Mouse (Mus musculus): ENCODE data around the gene Lrrc4. TPM values are rescaled to one million over a fixed set of nuclear protein-coding genes. Genes with fewer than 3 reads are reported as not detected.
A peak's percentile ranks its signal among the peaks of the same experiment; 100 is the strongest.

Gene Lrrc4
- polyA plus RNA-seq, 1 experiment from 2014 or later = 4.7 TPM

GRCm38 (mm10) chr6:28803678-28804279 is 27.8 kb downstream of the Lrrc4 start:
- Histone ChIP-seq H3K9ac (ENCODE audit: low read depth, low read length) (no peak overlapping the region), H3K4me3 (ENCODE audit: low read depth, low read length) (no peak overlapping the region), H3K27ac (ENCODE audit: low read depth, low read length) (no peak overlapping the region), H3K27me3 (ENCODE audit: control insufficient read depth, insufficient read depth, low read length) (no peaks in the 10 kb centered on the region), H3K9me3 (ENCODE audit: control insufficient read depth, low read length) (no peaks in the 10 kb centered on the region), H3K36me3 (ENCODE audit: control insufficient read depth, insufficient read depth, low read length) (no peaks in the 10 kb centered on the region), H3K4me1 (replicated peaks; ENCODE audit: control insufficient read depth, insufficient read depth, low read length) (no peaks in the 10 kb centered on the region), H3K4me2 (replicated peaks; ENCODE audit: low read depth, low read length) (no peak overlapping the region)
- ATAC-seq (ENCODE audit: low FRiP score) (no peak), DNase-seq (ENCODE audit: low spot score) (no peak)
- WGBS = 91% methylated on average over 6 of the region's 6 CpGs

DNA sequence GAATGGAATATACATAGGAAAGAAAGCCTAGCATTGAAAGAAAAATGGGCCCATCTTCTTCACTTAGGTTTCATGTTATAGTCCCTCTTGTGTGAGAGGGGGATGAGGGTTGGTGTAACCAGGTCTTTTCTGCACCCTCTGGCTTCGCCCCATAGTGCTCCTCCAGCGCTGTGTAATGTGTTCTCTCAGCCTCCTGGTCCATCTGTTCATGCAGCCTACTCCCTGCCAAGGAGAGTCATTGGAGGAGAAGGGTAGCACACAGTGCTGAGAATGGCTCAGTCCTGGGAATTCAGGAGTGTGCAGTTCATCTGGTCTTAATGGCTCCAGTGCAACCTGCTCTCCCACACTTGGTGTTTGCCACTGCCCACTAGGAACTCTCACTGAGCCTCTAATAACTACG is 30.6 kb downstream of the Lrrc4 start:
- ATAC-seq (ENCODE audit: low FRiP score) = no peak
- 92% methylated on average over 3 of the region's 3 CpGs for WGBS
- Histone ChIP-seq H3K9me3 (ENCODE audit: control insufficient read depth, low read length) (no peaks in the 10 kb centered on the region), H3K4me3 (ENCODE audit: low read depth, low read length) (no peak overlapping the region), H3K4me1 (replicated peaks; ENCODE audit: control insufficient read depth, insufficient read depth, low read length) (no peaks in the 10 kb centered on the region), H3K36me3 (ENCODE audit: control insufficient read depth, insufficient read depth, low read length) (no peaks in the 10 kb centered on the region), H3K27ac (ENCODE audit: low read depth, low read length) (no peak overlapping the region), H3K27me3 (ENCODE audit: control insufficient read depth, insufficient read depth, low read length) (no peaks in the 10 kb centered on the region), H3K4me2 (replicated peaks; ENCODE audit: low read depth, low read length) (no peak overlapping the region), H3K9ac (ENCODE audit: low read depth, low read length) (no peak overlapping the region)
- no peak for DNase-seq (ENCODE audit: low spot score)

- ATAC-seq (ENCODE audit: low FRiP score) = no peak
- WGBS = 98% methylated on average over 2 of the region's 2 CpGs
Observed at GRCm38 (mm10) chr6:28799818-28800217, 31.7 kb downstream of the Lrrc4 start.

DNA sequence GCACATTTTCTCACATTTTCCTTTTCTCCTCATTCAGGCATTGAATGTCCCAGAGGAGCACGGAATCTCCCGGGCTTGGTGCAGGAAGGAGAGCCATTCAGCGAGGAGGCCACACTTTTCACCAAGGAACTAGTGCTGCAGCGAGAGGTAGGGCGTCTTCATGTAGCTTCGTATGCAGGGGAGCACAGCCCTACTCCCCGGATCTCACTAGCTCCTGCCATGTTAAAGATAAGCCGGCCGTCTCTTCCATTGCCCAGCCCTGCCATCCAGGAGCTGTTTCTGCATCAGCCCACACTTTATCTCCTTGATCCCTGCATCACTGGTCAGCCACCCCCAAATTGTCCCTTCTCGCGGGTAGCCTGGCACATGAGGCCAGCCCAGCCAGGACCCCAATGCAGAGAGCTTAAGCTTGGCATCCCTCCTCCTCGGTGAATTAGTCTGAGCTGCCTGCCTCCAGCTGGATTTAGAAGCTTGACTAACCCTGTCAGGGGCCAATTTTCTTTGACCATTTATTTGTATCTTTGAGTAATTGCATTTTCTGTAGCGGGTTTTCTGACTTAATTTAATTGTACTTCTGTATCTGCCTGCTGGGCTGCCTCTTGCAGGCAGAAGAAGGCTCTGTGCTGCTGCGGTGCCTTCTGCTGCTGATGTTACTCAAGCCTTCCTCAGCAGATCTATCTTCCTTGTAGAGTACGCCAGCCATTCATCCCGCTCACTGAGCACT is 35.6 kb downstream of the Lrrc4 start:
- Histone ChIP-seq H3K4me2 (replicated peaks; ENCODE audit: low read depth, low read length) (no peak overlapping the region), H3K36me3 (ENCODE audit: control insufficient read depth, insufficient read depth, low read length) (no peaks in the 10 kb centered on the region), H3K27ac (ENCODE audit: low read depth, low read length) (no peak overlapping the region), H3K9me3 (ENCODE audit: control insufficient read depth, low read length) (no peaks in the 10 kb centered on the region), H3K4me3 (ENCODE audit: low read depth, low read length) (no peak overlapping the region), H3K4me1 (replicated peaks; ENCODE audit: control insufficient read depth, insufficient read depth, low read length) (no peaks in the 10 kb centered on the region; the same call in 1 of the 2 replicates), H3K9ac (ENCODE audit: low read depth, low read length) (no peak overlapping the region), H3K27me3 (ENCODE audit: control insufficient read depth, insufficient read depth, low read length) (no peaks in the 10 kb centered on the region)
- 91% methylated on average over 16 of the region's 16 CpGs for WGBS
- DNase-seq (ENCODE audit: low spot score) = no peak
- no peak for ATAC-seq (ENCODE audit: low FRiP score)

More at GRCm38 (mm10) chr6:28799818-28800217, 31.7 kb downstream of the Lrrc4 start:
- no peak overlapping the region for H3K4me2 ChIP-seq (replicated peaks; ENCODE audit: low read depth, low read length)
- no peaks in the 10 kb centered on the region for H3K9me3 ChIP-seq (ENCODE audit: control insufficient read depth, low read length)
- no peaks in the 10 kb centered on the region for H3K27me3 ChIP-seq (ENCODE audit: control insufficient read depth, insufficient read depth, low read length)
- no peaks in the 10 kb centered on the region; the same call in 1 of the 2 replicates for H3K4me1 ChIP-seq (replicated peaks; ENCODE audit: control insufficient read depth, insufficient read depth, low read length)
- H3K9ac ChIP-seq (ENCODE audit: low read depth, low read length) = no peak overlapping the region
- DNase-seq (ENCODE audit: low spot score) = no peak
- no peak overlapping the region for H3K27ac ChIP-seq (ENCODE audit: low read depth, low read length)
- H3K36me3 ChIP-seq (ENCODE audit: control insufficient read depth, insufficient read depth, low read length) = no peaks in the 10 kb centered on the region
- no peak overlapping the region for H3K4me3 ChIP-seq (ENCODE audit: low read depth, low read length)

- Histone ChIP-seq H3K36me3 (ENCODE audit: control insufficient read depth, insufficient read depth, low read length) (no peaks in the 10 kb centered on the region), H3K9me3 (ENCODE audit: control insufficient read depth, low read length) (no peaks in the 10 kb centered on the region), H3K27me3 (ENCODE audit: control insufficient read depth, insufficient read depth, low read length) (no peaks in the 10 kb centered on the region), H3K4me2 (replicated peaks; ENCODE audit: low read depth, low read length) (no peak overlapping the region), H3K9ac (ENCODE audit: low read depth, low read length) (no peak overlapping the region; the same call in 1 of the 2 replicates), H3K4me1 (replicated peaks; ENCODE audit: control insufficient read depth, insufficient read depth, low read length) (no peaks in the 10 kb centered on the region; the same call in 1 of the 2 replicates), H3K4me3 (ENCODE audit: low read depth, low read length) (no peak overlapping the region), H3K27ac (ENCODE audit: low read depth, low read length) (peak overlapping the region; percentile 33; the same call in 1 of the 2 replicates)
- peak; percentile 23 for DNase-seq (ENCODE audit: low spot score)
- WGBS = 40% methylated on average over 9 of the region's 9 CpGs
- ATAC-seq (ENCODE audit: low FRiP score) = no peak
Observed at GRCm38 (mm10) chr6:28795380-28795779, 36.2 kb downstream of the Lrrc4 start.

DNA sequence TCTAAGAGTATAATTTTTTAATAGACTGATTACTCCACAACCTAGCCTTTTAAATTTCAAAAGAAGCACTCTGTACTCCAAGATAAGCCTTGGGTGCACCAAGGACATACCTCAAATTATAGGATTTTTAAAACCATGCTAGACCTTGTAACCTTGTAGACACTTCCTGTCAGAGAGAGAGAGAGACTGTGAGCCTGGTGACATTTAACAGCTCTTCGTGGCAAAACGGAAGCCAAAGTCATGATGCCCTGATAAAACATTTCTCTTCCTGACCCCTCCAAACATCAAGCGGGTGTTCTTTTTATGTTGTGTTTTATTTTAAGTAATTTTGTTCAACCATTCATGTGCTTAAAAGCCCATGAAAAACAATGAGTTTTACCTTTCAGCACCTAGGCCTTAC is 39.7 kb downstream of the Lrrc4 start:
- H3K9ac ChIP-seq (ENCODE audit: low read depth, low read length) = no peak overlapping the region
- H3K27me3 ChIP-seq (ENCODE audit: control insufficient read depth, insufficient read depth, low read length) = no peaks in the 10 kb centered on the region
- no peaks in the 10 kb centered on the region for H3K9me3 ChIP-seq (ENCODE audit: control insufficient read depth, low read length)
- no peak overlapping the region for H3K4me3 ChIP-seq (ENCODE audit: low read depth, low read length)
- no peak overlapping the region for H3K4me2 ChIP-seq (replicated peaks; ENCODE audit: low read depth, low read length)
- H3K4me1 ChIP-seq (replicated peaks; ENCODE audit: control insufficient read depth, insufficient read depth, low read length) = no peaks in the 10 kb centered on the region; the same call in 1 of the 2 replicates
- H3K27ac ChIP-seq (ENCODE audit: low read depth, low read length) = no peak overlapping the region
- DNase-seq (ENCODE audit: low spot score) (no peak), ATAC-seq (ENCODE audit: low FRiP score) (no peak)
- WGBS = 84% methylated on average over 3 of the region's 3 CpGs
- H3K36me3 ChIP-seq (ENCODE audit: control insufficient read depth, insufficient read depth, low read length) = no peaks in the 10 kb centered on the region

- Histone ChIP-seq H3K9ac (ENCODE audit: low read depth, low read length) (no peak overlapping the region), H3K27me3 (ENCODE audit: control insufficient read depth, insufficient read depth, low read length) (no peaks in the 10 kb centered on the region), H3K36me3 (ENCODE audit: control insufficient read depth, insufficient read depth, low read length) (no peaks in the 10 kb centered on the region), H3K27ac (ENCODE audit: low read depth, low read length) (no peak overlapping the region), H3K4me2 (replicated peaks; ENCODE audit: low read depth, low read length) (no peak overlapping the region), H3K4me3 (ENCODE audit: low read depth, low read length) (no peak overlapping the region), H3K4me1 (replicated peaks; ENCODE audit: control insufficient read depth, insufficient read depth, low read length) (no peaks in the 10 kb centered on the region; the same call in 1 of the 2 replicates), H3K9me3 (ENCODE audit: control insufficient read depth, low read length) (no peaks in the 10 kb centered on the region)
- WGBS = 63% methylated on average over 3 of the region's 3 CpGs
- ATAC-seq (ENCODE audit: low FRiP score) (no peak), DNase-seq (ENCODE audit: low spot score) (no peak)
Observed at GRCm38 (mm10) chr6:28791183-28791582, 40.4 kb downstream of the Lrrc4 start.

- 86% methylated on average over 4 of the region's 4 CpGs for WGBS
- Histone ChIP-seq H3K36me3 (ENCODE audit: control insufficient read depth, insufficient read depth, low read length) (no peaks in the 10 kb centered on the region), H3K27me3 (ENCODE audit: control insufficient read depth, insufficient read depth, low read length) (no peaks in the 10 kb centered on the region), H3K4me2 (replicated peaks; ENCODE audit: low read depth, low read length) (no peak overlapping the region), H3K9ac (ENCODE audit: low read depth, low read length) (no peak overlapping the region), H3K4me1 (replicated peaks; ENCODE audit: control insufficient read depth, insufficient read depth, low read length) (no peaks in the 10 kb centered on the region), H3K4me3 (ENCODE audit: low read depth, low read length) (no peak overlapping the region), H3K9me3 (ENCODE audit: control insufficient read depth, low read length) (no peaks in the 10 kb centered on the region), H3K27ac (ENCODE audit: low read depth, low read length) (no peak overlapping the region)
- ATAC-seq (ENCODE audit: low FRiP score) (no peak), DNase-seq (ENCODE audit: low spot score) (no peak)
Observed at GRCm38 (mm10) chr6:28789685-28790084, 41.9 kb downstream of the Lrrc4 start.

DNA sequence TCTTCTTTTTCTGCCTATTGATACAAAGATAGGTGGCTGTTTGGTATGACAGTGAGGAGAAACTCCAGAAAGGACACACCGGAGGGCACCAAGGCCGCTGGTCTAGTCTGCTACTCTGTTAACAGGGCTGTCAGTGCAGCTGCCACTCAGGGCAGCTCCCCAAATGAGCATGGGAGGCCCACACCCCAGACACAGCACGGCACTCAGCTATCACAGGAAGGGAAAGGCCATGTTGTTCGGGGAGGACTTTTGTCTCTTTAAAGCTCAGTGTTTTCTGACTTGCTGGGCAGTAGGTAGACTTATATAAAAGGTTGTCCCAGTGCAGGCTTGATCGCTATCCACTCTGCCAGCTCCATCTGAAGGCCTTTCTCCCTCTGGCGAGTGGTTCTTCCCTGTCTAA is 44.4 kb downstream of the Lrrc4 start:
- Histone ChIP-seq H3K4me2 (replicated peaks; ENCODE audit: low read depth, low read length) (no peak overlapping the region), H3K4me1 (replicated peaks; ENCODE audit: control insufficient read depth, insufficient read depth, low read length) (no peaks in the 10 kb centered on the region), H3K9me3 (ENCODE audit: control insufficient read depth, low read length) (no peaks in the 10 kb centered on the region), H3K4me3 (ENCODE audit: low read depth, low read length) (no peak overlapping the region), H3K36me3 (ENCODE audit: control insufficient read depth, insufficient read depth, low read length) (no peaks in the 10 kb centered on the region), H3K9ac (ENCODE audit: low read depth, low read length) (no peak overlapping the region), H3K27me3 (ENCODE audit: control insufficient read depth, insufficient read depth, low read length) (no peaks in the 10 kb centered on the region), H3K27ac (ENCODE audit: low read depth, low read length) (no peak overlapping the region)
- WGBS = 75% methylated on average over 6 of the region's 6 CpGs
- ATAC-seq (ENCODE audit: low FRiP score) (no peak), DNase-seq (ENCODE audit: low spot score) (no peak)

All from hindbrain, embryonic 11.5 days (tissue).